Mouse (Mus musculus): Measurements from ENCODE around the gene Nr5a1. TPM values are rescaled to one million over a fixed set of nuclear protein-coding genes. Genes with fewer than 3 reads are reported as not detected.

Nr5a1 gene
- polyA plus RNA-seq, 1 experiment from 2014 or later: 0.07 TPM

DNA sequence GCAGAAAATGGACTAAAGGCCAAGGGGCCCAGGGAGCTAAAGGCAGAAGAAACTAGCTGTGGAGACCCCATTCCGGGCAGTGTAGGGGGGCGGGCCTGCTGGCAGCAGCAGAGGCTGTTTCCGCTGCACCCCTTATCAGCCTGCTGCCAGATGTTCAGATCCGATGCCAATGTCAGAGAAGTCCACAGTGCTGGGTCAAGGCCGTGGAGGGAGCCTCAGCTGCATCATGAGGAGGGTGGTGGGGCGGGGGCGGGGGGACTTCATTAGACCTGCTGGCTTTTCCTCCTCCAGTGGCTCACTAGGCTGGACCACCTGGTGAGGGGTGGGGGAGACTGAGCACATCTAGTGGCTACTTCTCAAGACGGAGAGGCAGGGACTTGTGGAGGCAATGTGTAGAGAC, 4.3 kb upstream of the Nr5a1 start:
- no peak overlapping the region for H3K27ac ChIP-seq
- H3K9me3 ChIP-seq: no peaks in the 10 kb centered on the region
- peaks cover 12% of the 10 kb centered on the region for H3K27me3 ChIP-seq
- H3K4me3 ChIP-seq: no peak overlapping the region
- 0 out of 2 replicates have a peak, but pooled peaks cover 4% of the 10 kb centered on the region for H3K4me1 ChIP-seq
- no peaks in the 10 kb centered on the region for H3K36me3 ChIP-seq
- no peak overlapping the region for H3K4me2 ChIP-seq
- no peak overlapping the region for H3K9ac ChIP-seq
- no peak for ATAC-seq (ENCODE audit: insufficient number of reproducible peaks, insufficient read depth, low FRiP score, low TSS enrichment, low read depth)
- WGBS: 75% methylated on average over 8 of the region's 8 CpGs

DNA sequence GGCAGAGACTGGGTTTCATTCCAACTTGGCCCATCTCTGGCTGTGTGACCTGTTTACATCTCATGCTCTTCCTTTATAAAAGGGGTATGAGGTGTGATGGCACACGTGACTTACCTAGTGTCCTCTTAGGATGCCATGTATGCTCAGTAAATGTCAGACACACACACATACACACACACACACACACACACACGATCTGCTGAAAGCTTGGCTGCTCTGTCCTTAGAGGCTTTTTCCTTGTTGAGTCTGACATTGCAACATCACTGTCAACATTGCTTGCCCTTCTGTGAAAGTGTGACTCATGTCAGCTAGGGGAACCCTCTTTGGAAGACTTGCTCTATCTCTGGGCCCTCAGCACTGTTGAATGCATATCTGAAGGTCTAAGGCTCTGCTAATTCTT, 3.1 kb upstream of the Nr5a1 start:
- Histone ChIP-seq H3K36me3 (no peaks in the 10 kb centered on the region), H3K4me1 (peaks cover 4% of the 10 kb centered on the region; the same call in 1 of the 2 replicates), H3K27ac (no peak overlapping the region), H3K27me3 (peaks cover 24% of the 10 kb centered on the region), H3K4me2 (no peak overlapping the region), H3K9ac (no peak overlapping the region), H3K9me3 (no peaks in the 10 kb centered on the region), H3K4me3 (no peak overlapping the region)
- WGBS: 77% methylated on average over 2 of the region's 2 CpGs
- ATAC-seq (ENCODE audit: insufficient number of reproducible peaks, insufficient read depth, low FRiP score, low TSS enrichment, low read depth): no peak

DNA sequence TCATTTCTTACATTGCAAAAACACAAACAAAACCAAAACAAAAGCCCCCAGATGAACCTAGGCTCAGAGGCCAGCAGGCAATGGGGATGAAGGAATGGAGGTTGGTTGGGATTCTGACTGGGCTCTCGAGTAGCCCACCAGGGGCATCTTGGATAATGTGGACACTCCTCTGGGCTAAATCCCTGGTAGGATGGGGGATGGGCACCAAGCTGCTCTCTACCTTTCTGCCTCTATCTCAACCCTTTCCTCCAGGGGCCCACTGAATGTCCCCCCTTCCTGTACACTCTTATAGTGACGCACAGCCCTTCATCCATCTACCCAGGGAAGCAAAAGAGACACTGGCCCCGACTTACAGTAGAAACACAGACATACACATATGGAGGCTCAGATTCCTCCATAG, 746 bp downstream of the Nr5a1 start:
- WGBS: 81% methylated on average over 3 of the region's 3 CpGs
- no peak for ATAC-seq (ENCODE audit: insufficient number of reproducible peaks, insufficient read depth, low FRiP score, low TSS enrichment, low read depth)
- H3K27me3 ChIP-seq: peaks cover 62% of the 10 kb centered on the region
- H3K9ac ChIP-seq: no peak overlapping the region
- no peak overlapping the region for H3K4me3 ChIP-seq
- H3K4me1 ChIP-seq: peaks cover 26% of the 10 kb centered on the region
- H3K9me3 ChIP-seq: no peaks in the 10 kb centered on the region
- no peaks in the 10 kb centered on the region for H3K36me3 ChIP-seq
- no peak overlapping the region for H3K27ac ChIP-seq
- H3K4me2 ChIP-seq: no peak overlapping the region

DNA sequence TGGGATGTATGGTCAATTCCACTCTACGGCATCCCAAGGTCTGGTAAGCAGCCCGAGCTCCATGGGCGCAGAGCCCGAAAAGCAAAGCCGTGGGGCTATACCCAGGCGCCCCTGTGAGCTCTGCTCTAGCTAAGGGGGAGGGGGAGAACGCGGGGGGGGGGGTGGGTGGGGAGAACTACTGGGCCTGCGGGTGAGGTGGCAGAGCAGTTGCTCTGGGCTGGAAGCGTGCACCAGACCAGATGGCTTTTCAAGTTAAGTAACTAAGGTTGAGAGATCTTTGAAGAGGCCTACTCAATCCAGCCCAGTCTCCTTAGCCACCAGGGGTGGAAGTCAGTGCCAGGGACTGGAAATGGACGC, 1.6 kb downstream of the Nr5a1 start:
- Histone ChIP-seq H3K9me3 (no peaks in the 10 kb centered on the region), H3K9ac (no peak overlapping the region), H3K4me2 (no peak overlapping the region), H3K27ac (no peak overlapping the region), H3K4me1 (peaks cover 24% of the 10 kb centered on the region), H3K4me3 (no peak overlapping the region), H3K36me3 (no peaks in the 10 kb centered on the region), H3K27me3 (peaks cover 71% of the 10 kb centered on the region)
- WGBS: 31% methylated on average over 11 of the region's 11 CpGs
- ATAC-seq (ENCODE audit: insufficient number of reproducible peaks, insufficient read depth, low FRiP score, low TSS enrichment, low read depth): no peak

DNA sequence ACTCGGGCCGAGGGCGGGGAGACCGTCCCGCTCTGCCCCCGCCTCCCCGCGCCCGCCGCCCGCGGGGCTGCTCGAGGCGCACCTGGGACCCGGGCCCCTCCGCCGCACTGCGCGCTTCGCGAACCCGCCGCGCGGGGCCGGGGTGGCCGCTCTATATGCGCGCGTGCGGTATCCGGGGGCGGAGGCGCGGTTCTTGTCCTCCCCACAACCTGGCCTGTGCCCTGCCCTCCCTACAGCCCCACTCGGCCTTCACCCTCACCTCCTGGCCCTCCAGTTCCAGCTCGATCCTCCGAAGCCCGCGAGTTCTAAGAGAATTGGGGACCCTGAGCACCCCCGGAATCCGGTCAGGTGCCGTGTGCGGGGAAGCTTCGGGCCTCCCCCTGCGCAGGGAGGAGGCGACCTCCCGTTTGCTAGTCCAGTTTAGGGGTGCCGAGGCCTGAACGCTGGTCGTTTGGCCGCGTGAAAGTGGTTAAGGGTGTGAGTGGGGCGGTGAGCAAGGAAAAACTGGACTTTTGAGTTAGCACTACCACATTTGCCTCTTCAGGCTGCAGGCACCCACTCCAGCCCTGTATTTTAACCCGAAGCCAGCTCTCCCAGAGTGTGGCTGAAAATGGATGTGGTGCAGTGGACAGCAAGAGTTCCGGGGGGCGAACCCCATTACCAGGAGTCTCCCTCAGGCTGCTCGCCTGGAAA, 2.1 kb downstream of the Nr5a1 start:
- peak overlapping the region; percentile 59 for H3K4me2 ChIP-seq
- H3K27me3 ChIP-seq: peaks cover 76% of the 10 kb centered on the region
- 0 out of 2 replicates have a peak overlapping the region, but pooled peaks have one; percentile 40 for H3K9ac ChIP-seq
- H3K4me3 ChIP-seq: peak overlapping the region; percentile 40
- peak; percentile 13; the same call in 1 of the 2 replicates for ATAC-seq (ENCODE audit: insufficient number of reproducible peaks, insufficient read depth, low FRiP score, low TSS enrichment, low read depth)
- H3K4me1 ChIP-seq: peaks cover 24% of the 10 kb centered on the region
- 3% methylated on average over 58 of the region's 58 CpGs for WGBS
- H3K27ac ChIP-seq: no peak overlapping the region
- H3K9me3 ChIP-seq: no peaks in the 10 kb centered on the region
- no peaks in the 10 kb centered on the region for H3K36me3 ChIP-seq

DNA sequence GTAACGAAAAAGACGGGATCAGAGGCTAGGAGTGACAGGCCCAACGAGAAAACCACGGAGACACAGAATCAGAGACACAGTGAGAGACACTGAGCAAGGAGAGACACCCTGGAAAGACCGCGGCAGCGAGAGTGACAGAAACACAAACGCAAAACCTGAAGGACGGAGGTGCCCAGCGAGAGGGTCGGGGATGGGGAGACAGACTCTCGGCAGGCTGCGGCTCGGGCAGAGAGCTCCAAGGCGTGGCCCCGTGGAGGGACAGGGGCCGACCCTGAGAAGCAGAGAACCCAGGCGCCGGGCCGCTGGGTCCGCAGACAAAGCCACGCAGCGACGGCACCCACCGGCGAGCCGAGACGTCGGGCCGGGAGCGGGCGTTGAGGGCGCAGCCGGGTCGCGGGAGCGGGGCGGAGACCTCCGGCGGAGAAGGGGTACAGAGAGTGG, 2.9 kb downstream of the Nr5a1 start:
- Histone ChIP-seq H3K9ac (no peak overlapping the region), H3K4me1 (peaks cover 29% of the 10 kb centered on the region), H3K27ac (no peak overlapping the region), H3K4me3 (peak overlapping the region; percentile 40), H3K36me3 (no peaks in the 10 kb centered on the region), H3K4me2 (peak overlapping the region; percentile 59), H3K9me3 (no peaks in the 10 kb centered on the region), H3K27me3 (peaks cover 84% of the 10 kb centered on the region)
- 2% methylated on average over 40 of the region's 40 CpGs for WGBS
- no peak for ATAC-seq (ENCODE audit: insufficient number of reproducible peaks, insufficient read depth, low FRiP score, low TSS enrichment, low read depth)

DNA sequence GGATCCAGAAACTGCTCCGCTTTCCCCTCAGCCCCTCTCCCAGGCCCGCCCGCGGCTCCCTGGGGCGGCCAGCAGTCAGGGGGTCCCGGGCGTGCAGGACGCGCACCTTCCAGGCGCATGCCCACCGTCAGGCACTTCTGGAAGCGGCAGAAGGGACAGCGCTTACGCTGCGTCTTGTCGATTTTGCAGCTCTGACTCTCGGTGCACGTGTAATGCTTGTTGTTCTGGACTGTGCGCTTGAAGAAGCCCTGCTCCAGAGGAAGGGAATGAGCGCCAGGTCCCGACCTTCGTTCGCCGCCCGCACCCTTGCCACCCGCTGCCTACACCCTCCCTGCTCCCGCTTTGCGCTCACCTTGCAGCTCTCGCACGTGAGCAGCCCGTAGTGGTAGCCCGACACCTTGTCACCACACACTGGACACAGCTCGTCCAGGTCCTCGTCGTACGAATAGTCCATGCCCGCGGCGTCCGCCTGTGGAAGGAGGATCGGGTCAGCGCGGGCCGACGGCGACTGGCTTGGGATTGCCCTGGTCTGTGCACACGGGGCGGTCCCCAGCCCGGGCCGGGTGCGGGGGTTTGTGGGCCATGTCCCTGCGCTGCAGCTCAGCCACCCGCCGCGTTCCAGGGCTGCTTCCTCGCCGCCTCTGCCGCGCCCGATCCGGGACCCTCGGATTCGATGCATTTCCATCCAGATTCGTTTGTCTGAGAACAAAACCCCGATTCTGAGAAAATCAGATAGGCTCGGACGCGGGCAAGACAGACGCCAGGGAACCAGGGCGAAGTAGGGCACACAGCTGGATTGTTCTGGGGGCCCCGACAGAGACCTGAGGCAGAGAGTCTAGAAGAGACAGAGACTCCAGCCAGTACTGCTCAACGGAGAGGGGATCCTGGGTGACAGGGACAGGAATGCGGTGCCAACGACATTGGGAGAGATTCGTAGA, 3.8 kb downstream of the Nr5a1 start:
- ATAC-seq (ENCODE audit: insufficient number of reproducible peaks, insufficient read depth, low FRiP score, low TSS enrichment, low read depth): no peak

DNA sequence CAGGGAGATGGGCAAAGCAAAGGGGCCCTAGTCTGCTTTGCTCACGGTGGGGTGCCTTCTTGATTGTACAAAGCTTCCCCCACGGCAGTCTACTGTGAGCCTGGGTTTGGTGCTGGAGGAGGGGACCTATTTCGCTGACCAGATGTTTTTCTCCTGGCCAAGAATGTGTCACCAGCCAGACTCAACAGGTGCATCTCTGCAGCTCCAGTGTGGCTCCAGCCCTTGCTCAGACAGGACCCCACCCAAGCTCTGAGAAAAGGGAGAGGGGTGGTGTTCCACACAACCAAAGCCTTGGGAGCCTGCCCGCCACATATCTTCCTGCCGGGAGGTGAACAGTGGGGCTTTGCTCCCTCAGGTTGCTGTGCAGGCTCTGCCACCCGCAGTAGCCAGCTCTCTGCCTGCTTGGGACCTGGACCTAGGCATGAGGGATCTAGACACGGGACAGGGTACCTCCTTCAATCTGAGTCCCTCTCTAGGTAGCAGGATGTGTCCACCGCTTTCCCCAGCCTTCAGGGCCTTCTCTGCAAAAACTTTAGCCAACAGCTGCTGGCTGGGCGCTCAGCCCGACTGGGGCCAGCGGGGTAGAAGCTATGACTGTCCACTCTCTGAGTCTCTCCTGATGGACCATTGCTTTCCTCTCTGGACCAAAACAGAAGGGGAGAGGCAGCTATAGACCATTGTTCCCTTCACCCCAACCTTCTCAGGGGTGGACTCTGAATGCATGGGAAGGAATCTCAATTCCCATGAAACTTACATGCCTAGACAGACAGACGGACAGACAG, 5.2 kb downstream of the Nr5a1 start:
- H3K27me3 ChIP-seq: peaks cover 100% of the 10 kb centered on the region
- 18% methylated on average over 12 of the region's 12 CpGs for WGBS
- H3K9me3 ChIP-seq: no peaks in the 10 kb centered on the region
- H3K4me1 ChIP-seq: peaks cover 30% of the 10 kb centered on the region
- no peak overlapping the region for H3K9ac ChIP-seq
- H3K27ac ChIP-seq: no peak overlapping the region
- no peak for ATAC-seq (ENCODE audit: insufficient number of reproducible peaks, insufficient read depth, low FRiP score, low TSS enrichment, low read depth)
- H3K4me3 ChIP-seq: no peak overlapping the region
- no peaks in the 10 kb centered on the region for H3K36me3 ChIP-seq
- no peak overlapping the region for H3K4me2 ChIP-seq

More for the DNA sequence above, 3.8 kb downstream of the Nr5a1 start:
- 0 out of 2 replicates have a peak overlapping the region, but pooled peaks have one; percentile 44 for H3K9ac ChIP-seq
- under 1% methylated on average over 75 of the region's 75 CpGs for WGBS
- H3K4me1 ChIP-seq: peaks cover 30% of the 10 kb centered on the region
- no peak overlapping the region for H3K27ac ChIP-seq
- peak overlapping the region; percentile 58 for H3K4me2 ChIP-seq
- peak overlapping the region; percentile 37 for H3K4me3 ChIP-seq
- H3K9me3 ChIP-seq: no peaks in the 10 kb centered on the region
- peaks cover 93% of the 10 kb centered on the region for H3K27me3 ChIP-seq
- H3K36me3 ChIP-seq: no peaks in the 10 kb centered on the region

DNA sequence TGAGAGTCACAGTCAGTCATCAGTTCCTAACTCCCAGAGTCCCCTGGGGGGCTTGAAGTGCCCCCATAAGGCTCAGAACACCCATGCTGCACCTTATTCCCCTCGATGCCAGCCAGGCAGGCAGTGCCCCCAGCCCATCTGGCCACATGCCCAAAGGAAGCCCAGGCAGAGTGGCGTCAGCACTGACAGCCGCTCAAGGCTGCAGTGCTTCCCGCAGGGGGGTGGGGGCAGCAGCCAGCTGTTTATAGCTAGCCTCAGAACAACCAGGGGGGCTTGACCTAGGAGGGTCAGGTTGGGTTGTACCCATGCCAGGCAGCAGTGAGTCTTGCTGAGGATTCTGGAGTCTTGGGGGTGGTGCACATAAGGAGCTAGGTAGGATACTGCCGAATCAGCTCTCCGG, 7.7 kb downstream of the Nr5a1 start:
- H3K4me3 ChIP-seq: no peak overlapping the region
- ATAC-seq (ENCODE audit: insufficient number of reproducible peaks, insufficient read depth, low FRiP score, low TSS enrichment, low read depth): no peak
- no peak overlapping the region for H3K9ac ChIP-seq
- peaks cover 21% of the 10 kb centered on the region for H3K4me1 ChIP-seq
- WGBS: 39% methylated on average over 6 of the region's 6 CpGs
- H3K27me3 ChIP-seq: peaks cover 94% of the 10 kb centered on the region
- H3K27ac ChIP-seq: no peak overlapping the region
- no peak overlapping the region for H3K4me2 ChIP-seq
- H3K36me3 ChIP-seq: no peaks in the 10 kb centered on the region
- no peaks in the 10 kb centered on the region for H3K9me3 ChIP-seq

DNA sequence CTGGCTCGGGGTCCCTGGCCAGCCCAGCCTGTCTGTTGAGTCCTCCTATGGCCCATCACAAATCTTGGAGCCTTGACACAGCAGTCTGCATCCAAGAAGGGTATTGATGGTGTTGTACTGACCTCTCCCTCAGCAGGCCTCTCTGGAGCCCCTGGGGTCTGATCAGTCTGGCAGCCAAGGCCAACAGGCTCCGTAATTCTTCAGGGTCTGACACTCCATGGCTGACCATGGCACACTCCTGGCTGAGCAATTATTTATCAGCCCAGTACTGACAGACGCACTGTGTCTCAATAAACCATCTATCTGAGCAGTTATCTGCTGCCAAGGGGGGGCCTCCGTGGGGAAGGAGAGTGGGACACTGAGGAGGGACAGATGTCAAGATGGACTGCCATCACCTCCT, 9.3 kb downstream of the Nr5a1 start:
- Histone ChIP-seq H3K9me3 (no peaks in the 10 kb centered on the region), H3K27ac (no peak overlapping the region), H3K4me1 (peaks cover 7% of the 10 kb centered on the region), H3K27me3 (peaks cover 88% of the 10 kb centered on the region), H3K36me3 (no peaks in the 10 kb centered on the region), H3K4me2 (no peak overlapping the region), H3K9ac (no peak overlapping the region), H3K4me3 (no peak overlapping the region)
- ATAC-seq (ENCODE audit: insufficient number of reproducible peaks, insufficient read depth, low FRiP score, low TSS enrichment, low read depth): no peak
- 71% methylated on average over 4 of the region's 4 CpGs for WGBS

DNA sequence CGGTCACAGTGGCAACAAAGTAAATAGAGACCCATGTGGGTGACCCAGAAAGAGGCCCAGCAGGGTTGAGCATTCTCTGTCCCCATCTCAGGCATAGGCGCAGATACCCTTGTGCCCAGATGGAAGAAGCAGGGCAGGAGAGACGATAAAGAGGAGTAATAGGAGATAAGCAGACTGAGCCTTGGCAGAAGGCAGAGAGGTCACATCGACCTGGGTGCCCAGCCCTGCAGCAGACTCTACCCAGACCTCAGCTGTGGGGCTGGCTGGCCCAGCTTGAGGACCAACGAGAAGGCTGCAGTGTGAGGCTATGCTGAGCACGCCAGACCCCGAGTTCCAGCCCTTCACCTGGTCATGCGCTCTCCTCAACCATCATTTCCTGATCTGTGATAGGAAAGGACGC, 10.0 kb downstream of the Nr5a1 start:
- no peaks in the 10 kb centered on the region for H3K9me3 ChIP-seq
- H3K9ac ChIP-seq: no peak overlapping the region
- H3K27ac ChIP-seq: no peak overlapping the region
- ATAC-seq (ENCODE audit: insufficient number of reproducible peaks, insufficient read depth, low FRiP score, low TSS enrichment, low read depth): no peak
- H3K27me3 ChIP-seq: peaks cover 81% of the 10 kb centered on the region
- no peak overlapping the region for H3K4me2 ChIP-seq
- H3K36me3 ChIP-seq: no peaks in the 10 kb centered on the region
- WGBS: 80% methylated on average over 9 of the region's 9 CpGs
- H3K4me3 ChIP-seq: no peak overlapping the region
- H3K4me1 ChIP-seq: 0 out of 2 replicates have a peak, but pooled peaks cover 6% of the 10 kb centered on the region

Measured in embryonic facial prominence, embryonic 13.5 days (tissue).